Mouse (Mus musculus): Measurements from ENCODE around the gene Dlgap3. TPM values are rescaled to one million over a fixed set of nuclear protein-coding genes. Genes with fewer than 3 reads are reported as not detected.

Dlgap3 gene
- total RNA-seq, 2 experiments from 2014 or later, result 6.4 to 7.5 TPM

DNA sequence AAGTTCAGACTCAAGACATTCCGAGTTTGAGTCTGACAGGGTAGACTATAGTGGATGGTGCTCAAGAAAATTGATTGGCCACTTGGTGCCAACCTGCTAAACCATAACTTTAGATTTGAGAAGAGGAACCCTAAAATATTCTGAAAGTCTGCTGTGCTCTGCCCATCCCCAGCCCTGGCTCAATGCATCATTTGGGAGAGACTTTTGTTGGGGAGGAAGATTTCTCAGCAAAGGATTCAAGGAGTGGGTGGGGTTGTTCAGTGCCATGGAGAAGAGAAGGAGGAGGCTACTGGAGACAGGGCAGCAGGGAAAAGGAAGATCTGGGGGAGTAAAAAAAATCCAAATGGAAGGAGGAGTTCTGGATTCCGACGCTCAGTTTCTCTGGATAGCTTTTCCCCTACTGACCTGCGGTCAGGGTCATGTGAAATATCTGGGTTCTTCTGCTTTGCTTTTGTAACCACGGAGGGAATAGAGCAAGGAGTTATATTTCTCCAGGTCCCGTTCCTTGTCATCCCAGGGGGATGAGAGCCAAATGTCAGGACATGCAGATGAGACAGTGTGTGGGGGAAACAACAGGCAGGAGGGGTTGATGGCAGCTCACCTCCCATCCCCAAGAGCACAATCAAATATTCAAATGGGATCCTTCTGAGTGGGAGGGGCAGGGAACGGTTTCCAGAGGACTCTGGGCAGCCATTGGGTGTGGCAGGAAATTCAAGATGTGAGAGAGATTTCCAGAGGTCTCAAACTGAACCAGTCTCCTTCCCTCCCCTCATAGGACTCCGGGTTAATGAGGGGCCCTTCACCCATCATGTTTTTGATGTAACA, 5.3 kb downstream of the Dlgap3 start:
- no peak for DNase-seq

DNA sequence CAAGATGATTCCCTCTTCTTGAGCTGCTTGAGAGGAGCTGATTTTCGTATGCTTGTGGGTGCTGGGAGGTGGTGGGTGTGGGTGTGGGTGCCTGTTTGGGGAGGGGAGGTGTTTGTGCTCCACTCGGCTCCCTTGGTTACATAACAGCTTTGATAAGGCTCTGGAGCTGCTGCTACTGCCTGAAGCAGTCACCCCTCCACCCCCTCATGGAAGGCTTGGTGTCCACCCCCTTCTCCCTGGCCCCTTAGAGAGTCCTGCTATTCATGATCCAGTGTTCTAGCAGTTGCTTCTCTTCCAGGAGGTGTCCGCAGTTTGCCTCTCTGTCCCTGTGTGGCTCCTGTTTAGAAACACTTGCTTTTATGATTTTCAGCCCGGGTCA, 5.9 kb downstream of the Dlgap3 start:
- DNase-seq, result no peak

DNA sequence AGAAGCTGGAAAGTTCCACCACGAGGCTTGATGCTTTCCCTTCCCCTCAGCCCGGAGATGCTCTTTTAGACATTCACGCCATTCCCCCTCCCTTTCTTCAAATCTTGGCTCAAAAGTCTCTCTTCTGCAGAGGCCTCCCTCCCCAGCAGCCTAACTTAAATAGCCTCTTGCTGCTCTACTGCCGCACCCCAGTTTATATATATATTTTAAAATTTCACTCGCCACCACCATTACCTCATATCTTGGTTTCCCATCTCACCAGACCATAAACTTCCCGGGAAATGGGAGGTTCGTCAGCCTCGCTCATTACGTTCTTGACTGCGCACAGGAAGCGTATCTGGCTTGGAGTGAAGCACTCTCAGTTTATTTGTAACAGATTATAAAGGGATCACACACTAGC, 9.0 kb downstream of the Dlgap3 start:
- no peak for DNase-seq

DNA sequence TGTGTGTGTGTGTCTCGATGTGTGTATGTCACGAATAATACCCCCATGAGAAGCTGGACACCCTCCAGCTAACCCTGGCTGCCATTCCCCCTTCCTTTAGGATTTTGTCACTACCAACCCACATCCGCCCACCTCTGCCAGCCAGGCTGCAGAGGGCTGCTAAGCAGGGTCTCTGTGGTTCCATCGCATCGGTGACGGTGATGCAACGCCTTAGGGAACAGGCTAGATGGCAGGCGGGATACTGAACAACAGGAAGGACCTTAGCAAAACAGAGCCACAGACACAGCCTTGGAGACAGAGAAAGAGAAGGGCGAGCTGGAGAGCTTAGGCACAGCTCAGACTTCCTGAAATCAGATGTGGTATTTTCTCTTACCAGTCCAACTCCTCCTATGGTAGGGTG, 9.7 kb downstream of the Dlgap3 start:
- DNase-seq, result no peak

DNA sequence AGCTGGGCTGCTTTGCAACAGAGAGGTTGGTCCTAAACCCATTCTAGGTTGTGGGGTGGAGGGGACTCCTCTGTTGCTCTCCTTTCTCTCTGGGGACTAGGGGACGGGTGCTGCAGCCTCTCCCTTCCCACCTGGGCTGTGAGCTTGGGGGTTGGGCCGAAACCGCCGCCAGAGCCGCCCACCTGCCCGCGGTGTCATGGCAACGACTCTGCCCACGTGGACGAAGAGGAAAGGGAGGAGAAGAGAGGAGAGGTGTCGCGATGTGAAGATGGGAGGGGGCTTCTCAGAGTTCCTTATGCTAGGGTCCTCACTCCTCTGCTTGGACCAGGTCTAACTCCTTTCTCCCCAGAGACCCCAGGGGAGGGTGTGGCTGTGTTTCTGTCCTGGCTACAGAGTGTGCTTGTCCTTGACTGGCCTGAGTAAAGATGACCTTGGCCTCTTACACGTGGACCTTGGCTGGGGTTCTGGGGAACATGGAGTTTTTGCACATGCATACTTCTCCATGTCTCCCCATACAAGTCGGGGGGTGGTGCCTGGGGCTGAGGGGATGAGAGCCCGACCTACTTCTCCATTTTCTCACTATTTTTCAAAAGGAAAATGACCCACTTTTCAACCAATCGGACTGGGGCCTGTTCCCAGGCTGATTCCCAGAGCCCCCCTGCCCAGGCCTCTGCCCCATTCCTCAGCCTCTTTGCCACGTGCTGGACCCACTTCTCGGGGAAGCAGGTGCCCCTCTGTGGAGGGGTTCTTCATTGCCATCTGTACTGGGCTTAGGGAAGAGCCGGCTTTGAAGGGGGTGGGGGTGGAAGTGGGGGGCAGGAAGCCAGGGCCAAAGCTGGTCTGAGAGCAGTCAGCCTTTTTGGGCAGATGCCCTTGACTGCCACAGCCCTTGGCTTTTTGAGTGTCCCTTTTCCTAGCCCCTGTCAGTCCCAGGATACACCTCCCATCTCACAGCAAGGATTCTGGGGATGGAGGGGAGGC, 10.8 kb downstream of the Dlgap3 start:
- DNase-seq, result no peak

DNA sequence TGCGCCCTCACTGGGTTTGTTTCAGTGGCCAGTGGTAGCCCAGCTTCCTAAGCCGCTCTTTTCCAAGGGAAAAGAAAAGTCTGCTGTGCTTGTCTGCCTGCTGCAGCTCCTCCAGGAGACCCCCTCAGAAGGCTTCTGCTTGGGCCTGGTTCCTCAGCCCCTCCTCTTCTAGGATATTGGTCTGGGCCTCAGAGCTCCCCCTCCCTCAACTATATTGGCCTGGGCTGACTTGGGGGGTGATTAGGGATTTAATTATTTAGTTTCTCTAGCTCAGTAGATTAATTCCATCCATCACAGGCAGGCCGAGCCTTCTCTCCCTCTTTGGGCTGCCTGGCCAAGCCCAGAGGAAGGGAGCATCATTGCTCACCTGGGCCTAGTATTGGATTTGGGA, 11.4 kb downstream of the Dlgap3 start:
- no peak for DNase-seq

DNA sequence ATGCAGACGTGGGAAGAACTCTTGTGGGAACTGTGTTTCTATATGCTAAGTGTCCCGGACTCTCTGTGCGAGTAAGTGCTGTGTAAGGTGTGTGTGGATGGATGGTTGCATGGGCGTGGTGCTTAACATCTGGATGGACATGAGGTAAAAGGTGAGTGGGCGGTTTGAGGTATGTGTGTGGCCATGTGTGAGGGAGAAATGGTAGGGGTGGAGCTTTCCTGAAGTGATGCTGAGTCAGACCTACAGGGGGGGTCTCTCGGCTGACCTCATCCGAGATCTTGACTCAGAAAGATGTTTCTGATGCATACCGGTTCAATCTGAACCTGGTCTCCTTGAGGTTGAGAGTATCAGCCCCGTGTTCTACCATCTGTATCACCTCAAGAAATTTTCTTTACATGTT, 12.0 kb downstream of the Dlgap3 start:
- no peak for DNase-seq

DNA sequence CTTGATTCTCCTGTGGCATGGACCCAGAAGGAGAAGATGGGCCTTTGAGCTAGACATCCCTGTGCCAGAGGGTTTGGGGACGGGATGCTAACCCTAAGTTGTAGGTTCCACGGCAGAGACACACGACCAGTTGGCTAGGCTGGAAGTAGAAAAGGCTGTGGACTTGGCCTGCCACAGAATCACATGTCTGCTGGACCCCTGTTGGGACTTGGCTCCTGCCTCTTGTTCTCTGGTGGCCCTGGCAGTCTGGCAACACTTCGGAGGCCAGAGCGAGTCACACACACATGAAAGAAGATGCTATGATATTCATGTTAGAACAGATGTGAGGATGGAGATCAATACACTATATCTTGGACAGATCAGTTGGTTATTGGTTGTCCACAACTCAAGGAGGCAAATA, 14.9 kb downstream of the Dlgap3 start:
- no peak for DNase-seq

DNA sequence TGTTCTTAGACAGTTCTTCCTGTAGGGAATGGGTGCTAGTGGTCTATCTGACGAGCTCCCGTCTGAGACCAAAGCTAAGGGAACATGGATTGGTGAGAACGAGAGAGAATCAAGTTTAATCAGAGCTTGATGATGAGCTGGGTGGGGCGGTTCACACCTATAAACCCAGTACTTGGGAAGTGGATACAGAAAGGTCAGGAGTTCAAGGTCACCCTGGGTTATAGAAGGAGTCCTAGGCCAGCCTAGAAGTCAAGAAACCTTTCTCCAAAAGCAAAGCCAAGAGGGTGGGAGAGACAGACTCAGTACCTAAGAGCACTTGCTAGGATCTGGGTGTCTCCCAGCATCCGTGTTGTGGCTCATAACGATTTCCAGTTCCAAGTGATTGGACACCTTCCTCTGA, 21.9 kb downstream of the Dlgap3 start:
- DNase-seq, result no peak

DNA sequence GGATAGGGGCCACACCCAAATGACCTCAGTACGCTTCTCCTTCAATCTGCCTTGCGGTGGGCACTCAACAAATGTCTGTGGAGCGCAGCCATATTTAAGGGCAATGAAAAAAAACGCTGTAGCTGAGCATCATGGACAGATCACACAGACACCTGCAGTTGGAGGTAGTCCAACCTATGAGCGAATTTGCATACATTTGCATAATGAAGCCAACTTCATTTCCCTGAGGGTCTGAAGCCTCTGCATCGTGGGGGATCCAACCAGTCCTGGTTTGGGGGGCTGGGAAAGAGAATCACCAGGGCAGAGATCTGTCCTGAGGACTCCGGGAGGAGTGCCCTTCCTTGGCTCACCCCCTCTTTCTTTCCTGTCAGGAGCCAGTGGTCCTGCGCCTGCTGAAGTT, 23.7 kb downstream of the Dlgap3 start:
- DNase-seq, result no peak

DNA sequence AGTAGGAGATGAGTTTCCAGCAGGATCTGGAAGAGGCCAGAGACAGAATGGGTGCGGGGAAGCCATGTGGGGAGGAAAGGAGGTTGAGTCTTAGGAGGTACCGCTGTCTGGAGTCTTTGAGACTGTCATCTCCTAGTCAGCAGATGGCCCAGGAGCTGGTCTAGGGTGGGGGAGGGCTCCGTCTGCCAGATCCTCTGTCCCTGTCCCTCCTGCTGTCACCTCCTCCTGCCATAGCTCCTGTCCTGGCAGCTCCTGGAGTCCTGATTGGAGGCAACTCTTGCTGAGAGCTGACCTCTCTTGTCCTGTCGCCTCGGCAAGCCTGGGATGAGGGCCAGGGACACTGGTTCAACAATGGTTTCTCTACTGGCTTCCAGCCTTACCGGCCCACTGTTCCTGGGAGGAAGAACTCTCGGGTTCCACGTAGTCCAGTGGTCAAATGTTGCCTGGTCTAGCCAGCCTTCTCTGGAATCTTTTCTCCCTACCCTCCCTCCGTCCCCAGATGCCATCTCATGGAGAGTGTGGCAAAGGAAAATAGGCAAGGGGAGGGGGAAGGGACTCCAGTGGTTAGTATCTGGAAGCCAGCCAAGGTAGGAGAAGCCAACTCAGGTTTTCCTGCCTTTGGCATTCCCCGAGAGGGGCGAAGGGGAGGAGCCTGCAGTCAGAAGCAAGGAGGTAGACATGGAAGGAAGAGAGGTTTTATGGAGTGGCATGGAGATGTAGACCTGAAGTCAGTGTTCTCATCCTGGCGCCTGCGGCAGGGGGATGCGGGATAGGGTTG, 24.6 kb downstream of the Dlgap3 start:
- no peak for DNase-seq

DNA sequence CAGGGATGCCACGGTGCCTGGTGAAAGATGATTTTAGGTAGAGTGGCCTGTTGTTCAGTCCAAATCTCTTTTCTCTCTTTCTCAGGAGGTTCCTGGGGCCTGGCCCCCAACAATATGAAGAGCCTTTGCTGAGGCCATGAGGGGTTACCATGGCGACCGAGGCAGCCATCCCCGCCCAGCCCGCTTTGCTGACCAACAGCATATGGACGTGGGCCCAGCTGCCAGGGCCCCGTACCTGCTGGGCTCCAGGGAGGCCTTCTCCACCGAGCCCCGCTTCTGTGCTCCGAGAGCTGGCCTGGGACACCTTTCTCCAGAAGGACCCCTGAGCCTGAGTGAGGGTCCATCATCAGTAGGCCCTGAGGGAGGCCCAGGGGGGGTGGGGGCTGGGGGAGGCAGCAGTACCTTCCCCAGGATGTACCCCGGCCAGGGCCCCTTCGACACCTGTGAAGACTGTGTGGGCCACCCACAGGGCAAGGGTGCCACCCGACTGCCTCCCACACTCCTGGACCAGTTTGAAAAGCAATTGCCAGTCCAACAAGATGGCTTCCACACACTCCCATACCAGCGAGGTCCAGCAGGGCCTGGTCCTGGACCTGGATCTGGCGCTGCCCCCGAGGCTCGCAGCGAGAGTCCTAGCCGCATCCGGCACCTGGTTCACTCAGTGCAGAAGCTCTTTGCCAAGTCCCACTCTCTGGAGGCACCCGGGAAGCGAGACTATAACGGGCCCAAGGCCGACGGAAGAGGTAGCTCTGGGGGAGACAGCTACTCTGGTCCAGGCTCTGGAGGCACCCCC, 25.7 kb downstream of the Dlgap3 start:
- no peak for DNase-seq

DNA sequence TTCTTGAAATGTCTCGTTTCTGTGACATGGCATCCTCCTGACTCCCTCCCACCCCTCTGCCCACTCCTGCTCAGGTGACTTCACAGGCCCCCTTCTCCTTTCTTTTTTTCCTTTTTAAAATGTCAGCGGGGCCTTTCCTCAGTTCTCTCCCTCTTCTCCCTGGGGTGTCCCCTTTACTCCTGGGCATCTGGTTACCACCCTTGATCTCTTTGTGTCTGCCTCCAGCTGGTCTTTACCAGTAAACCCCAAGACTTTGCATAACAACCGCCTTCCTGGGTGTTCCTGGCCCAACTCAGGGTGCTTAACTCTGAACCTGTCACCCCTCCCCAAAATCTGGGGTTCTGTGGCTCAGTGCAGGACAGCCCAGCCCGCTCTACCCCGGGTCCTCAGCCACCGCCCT, 29.6 kb downstream of the Dlgap3 start:
- no peak for DNase-seq

DNA sequence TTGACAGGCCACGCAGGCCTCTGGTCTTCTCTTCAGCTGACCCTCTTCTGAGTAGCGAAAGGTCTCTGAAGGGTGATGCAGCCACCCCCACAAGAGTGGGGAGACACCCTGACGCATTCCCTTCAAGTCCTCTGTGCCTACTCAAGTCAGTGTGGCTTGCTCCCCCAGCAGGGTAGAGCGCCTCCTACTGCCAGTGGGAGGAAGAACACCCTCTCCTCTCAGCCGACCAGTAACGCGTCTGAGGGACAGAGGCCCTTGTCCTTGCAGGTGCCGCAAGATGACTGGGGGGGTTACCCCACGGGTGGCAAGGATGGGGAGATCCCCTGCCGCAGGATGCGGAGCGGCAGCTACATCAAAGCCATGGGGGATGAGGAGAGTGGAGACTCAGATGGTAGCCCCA, 30.4 kb downstream of the Dlgap3 start:
- DNase-seq, result no peak

DNA sequence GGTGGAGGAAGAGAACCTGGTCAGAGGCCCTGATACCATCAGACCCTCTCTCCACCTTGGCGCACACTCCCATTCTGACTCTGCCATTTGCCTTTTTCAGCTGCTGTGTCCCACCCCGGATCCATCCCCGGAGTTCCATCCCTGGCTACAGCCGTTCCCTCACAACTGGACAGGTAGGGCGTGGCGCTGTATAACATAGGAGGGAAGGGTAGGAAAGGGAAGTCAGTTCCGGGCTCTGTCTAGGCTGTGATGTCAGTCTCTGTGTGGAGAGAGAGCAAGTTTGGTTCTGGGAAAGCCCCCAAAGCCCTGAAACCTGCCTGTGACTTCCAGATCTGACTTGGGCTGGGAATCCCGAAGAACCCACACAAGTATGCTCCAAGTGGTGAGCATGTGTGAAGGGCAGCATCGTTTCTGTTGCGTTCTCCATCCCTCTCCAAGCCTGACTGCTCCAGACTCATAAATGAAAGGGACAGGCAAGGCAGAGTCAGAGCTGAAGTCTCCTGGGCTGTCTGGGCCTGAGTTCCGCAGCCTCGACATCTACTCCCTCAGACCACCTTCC, 31.2 kb downstream of the Dlgap3 start:
- no peak for DNase-seq

DNA sequence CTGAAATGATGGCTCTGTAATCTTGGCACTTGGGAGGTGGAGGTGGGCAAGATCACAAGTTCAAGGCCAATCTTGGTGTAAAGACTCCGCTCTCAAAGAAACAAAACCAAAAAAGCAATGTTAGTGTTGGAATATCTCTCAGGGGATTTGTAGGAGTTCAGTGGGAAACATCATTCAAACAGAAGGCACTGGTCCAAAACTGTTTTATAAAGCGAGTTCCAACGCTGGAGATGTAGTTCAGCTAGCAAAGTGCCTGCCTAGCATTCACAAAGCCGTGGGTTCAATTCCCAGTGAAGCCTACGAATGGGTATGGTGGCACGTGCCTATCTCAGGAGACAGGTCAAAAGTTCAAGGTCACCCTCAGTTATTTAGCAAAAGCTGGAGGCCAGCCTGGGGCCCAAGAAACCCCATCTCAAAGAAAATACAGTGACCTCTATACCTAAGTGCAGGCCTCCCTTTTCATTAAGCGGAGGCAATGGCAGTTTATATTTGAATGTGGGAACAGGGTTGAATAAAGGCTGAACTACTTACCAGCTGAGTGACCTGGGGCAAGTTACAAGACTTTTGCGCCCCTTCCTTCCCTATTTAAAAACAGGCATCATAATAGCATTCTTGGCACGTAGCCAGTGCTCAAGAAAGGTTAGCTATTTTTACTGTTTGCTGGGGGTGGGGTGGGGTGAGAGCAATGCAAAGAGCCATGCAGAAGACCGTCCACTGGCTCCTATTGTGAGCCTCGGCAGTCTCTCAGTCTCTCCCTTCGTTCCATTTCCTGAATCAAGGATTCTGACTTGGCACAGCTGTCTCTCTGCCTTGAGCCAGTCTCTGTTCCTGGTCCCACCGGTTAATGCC, 32.0 kb downstream of the Dlgap3 start:
- DNase-seq, result no peak

DNA sequence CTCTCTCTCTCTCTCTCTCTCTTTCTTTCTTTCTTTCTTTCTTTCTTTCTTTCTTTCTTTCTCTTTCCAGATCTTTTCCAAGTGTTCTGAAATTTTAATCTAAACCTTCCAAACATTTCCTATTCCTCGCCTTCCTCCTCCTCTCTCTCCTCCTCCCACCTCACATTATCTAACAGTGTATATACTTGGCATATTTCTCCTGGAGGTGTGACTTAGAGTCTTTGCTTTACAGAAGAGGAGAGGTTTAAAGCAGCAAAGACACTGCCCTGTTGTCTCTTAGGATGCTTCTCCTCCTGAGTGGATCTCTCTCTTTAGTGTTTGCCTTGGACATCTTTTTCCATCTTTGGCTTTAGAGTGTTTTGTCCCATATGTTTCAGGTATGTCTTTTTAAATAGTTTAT, 34.1 kb downstream of the Dlgap3 start:
- no peak for DNase-seq

DNA sequence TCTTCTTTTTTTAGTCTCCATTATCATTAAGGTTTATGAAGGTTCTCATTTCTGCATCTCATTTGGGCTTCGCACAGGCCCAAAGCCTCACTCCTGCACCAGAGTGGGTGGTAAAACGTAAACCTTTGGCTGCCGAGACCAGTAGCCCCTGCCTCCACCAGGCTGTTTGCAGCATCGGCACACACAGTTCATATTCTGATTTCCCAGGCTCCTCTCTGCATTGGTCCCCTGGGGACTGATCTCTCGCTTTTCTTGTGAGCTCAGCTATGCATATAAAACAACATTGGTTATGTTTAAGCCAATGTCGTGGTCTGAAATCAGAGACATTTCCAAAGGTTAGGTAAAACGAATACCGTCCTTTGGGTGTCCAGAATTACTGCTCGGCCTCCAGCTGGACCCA, 42.3 kb downstream of the Dlgap3 start:
- no peak for DNase-seq

DNA sequence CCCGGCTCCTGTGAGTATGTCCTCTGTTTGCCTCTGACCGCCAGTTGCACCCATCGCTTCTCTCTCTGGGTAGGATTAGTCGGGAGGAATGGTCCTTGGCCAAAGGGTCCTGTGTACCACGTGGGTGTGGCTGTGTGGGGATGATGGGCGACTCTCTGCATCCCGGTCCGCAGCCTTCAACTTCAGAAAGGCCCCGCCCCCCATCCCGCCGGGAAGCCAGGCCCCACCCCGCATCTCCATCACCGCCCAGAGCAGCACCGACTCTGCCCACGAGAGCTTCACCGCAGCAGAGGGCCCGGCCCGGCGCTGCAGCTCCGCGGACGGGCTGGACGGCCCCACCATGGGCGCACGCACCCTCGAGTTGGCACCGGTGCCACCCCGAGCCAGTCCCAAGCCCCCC, 45.5 kb downstream of the Dlgap3 start:
- no peak for DNase-seq

DNA sequence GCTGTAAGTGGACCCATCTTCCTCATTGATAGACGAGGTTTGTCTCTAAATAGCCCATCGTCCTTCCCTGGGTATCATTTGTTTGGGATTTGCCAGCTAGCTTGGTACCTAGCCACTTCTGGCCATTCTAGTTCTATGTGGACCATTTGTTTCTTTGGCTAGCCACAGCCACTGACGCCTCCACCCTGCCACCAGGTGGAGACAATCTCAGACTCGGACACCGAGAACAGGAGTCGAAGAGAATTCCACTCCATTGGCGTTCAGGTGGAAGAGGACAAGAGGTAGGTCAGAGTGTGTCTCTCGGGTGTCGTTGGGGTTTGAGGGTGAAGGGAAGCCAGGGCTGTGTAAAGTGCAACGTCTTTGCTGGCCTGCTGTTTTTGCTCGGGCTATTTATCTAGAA, 46.1 kb downstream of the Dlgap3 start:
- DNase-seq, result no peak

DNA sequence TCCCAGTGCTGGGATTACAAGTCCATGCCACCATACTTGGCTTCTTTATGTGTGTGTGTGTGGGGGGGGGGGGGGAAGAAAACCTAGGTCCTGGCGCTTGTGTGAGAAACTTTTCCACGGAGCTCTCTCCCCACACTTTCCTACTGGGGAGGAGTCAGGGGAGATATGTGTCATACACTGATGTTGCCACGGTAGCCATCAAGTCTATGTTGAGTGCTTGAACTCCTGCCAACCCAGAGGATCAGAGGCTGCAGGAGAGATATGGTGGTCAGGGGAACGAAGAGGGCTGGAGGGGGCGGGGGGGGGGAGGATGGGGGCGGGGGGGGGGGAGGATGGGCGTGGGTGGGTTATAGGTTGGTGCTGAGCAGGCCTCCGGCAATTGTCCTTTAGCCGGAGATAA, 46.8 kb downstream of the Dlgap3 start:
- DNase-seq, result no peak
